Comparison of ENCODE assay signal across 19 mouse cellular contexts in the genomic region with DNA sequence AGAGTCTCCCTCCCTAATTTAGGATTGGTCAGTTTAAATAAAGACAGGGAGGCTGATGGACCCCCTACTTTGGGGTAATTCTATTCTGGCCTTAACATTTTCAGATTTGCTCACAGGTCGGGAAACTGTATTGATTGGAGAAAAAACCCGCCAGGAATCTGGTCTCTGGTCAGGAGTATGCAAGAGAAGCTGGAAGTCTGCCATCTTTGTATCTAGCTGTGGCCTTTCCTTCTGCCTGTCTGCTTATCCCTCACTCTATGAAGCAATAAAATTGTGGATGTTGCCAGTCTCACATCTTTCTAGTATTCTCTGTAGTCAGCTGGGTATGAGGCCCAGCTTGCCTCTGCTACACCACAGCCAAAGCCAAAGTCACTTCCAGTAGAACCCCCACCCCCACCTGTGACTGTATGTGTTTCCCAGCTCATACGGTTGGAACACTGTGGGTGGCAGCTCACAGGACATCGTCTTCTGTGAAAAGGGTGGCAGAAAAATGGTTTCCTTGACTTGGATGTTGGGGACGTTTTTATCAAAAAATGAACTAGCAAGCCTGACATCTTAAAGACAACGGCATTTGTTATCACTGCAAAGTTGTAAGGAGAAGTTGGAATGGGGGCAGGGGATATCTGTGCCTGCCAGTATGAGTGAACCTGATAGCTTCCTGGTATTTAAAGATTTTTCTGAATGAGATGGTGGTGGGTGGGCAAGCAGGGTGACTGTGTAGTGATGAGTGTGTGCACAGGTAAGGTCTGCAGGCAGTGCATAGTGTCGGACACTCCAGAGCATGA.
"Had no signal": no experiment of that assay in that cellular context is flagged by ENCODE, and none has a peak within 500 bp of the region (broad histone marks: within the 10 kb centered on the region; RNA-seq: fewer than 3 reads in every experiment).

No protein-coding gene starts in this region.

- ATAC-seq: intestine, postnatal 0 days had no signal

- H3K36me3 ChIP-seq: liver, embryonic 13.5 days; neural tube, embryonic 12.5 days; neural tube, embryonic 15.5 days had no signal

- H3K9ac ChIP-seq: liver, embryonic 13.5 days; neural tube, embryonic 12.5 days; neural tube, embryonic 15.5 days had no signal

- H3K27ac ChIP-seq: layer of hippocampus, adult 2 months; liver, embryonic 13.5 days; neural tube, embryonic 12.5 days; stomach, postnatal 0 days had no signal

- H3K4me2 ChIP-seq: liver, embryonic 13.5 days; midbrain, embryonic 11.5 days; neural tube, embryonic 12.5 days; neural tube, embryonic 15.5 days had no signal

- H3K4me3 ChIP-seq: layer of hippocampus, adult 2 months; liver, embryonic 13.5 days; neural tube, embryonic 12.5 days; neural tube, embryonic 15.5 days had no signal

- H3K27me3 ChIP-seq: liver, embryonic 13.5 days; neural tube, embryonic 12.5 days; neural tube, embryonic 15.5 days had no signal

- DNase-seq: kidney, adult 8-10 months; kidney, postnatal 14 days; layer of hippocampus, adult 9-11 months; liver, embryonic 13.5 days; lung, postnatal 14 days; lung, postnatal 4 days; midbrain, embryonic 14.5 days; right cerebral cortex, adult 18-20 months; right cerebral cortex, postnatal 14 days; right cerebral cortex, postnatal 4 days; thymus, adult 2 months; thymus, postnatal 14 days; thymus, postnatal 4 days had no signal

- H3K9me3 ChIP-seq: liver, embryonic 13.5 days; neural tube, embryonic 12.5 days; neural tube, embryonic 15.5 days had no signal
